ENCODE assay signal across 8 mouse cellular contexts in the genomic region with DNA sequence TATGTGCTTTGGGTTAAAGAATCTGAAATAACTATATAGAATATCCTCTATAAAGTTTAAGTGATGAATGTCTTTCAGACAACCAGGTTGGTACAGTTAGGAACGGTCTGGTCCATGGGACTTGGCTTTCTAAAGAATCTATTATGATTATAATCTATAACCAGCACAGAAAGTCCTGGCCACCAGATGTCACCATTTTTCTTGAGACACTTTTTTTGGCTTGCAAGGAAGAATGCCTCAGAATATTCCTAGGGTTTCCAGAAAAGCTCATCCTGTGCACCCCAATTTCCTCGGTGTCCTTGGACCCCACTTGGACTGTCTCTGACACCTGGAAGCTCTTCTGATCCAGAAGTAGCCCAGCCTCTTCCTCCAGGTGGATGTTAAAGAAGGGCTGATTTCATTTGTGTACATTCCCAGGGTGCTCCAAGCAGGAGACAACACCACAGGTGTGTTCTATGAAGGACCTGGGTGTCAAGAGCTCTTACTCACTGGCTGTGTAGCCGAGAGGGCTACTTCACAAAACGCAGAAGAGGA. TPM values are rescaled to one million over a fixed set of nuclear protein-coding genes. Genes with fewer than 3 reads are reported as not detected.
DNase-seq lines count a peak whose midpoint lies in the region; ATAC-seq and TF ChIP-seq lines count a peak whose summit lies in the region.

No protein-coding gene starts in this region.

- intact Hi-C loops in left cerebral cortex, postnatal 10 days (cut with DNase I), result loop anchor here (5.0 kb wide), 2 partner anchors 186 to 204 kb away; no protein-coding TSS in a partner anchor

- H3K4me3 ChIP-seq in stomach, postnatal 0 days (ENCODE audit: low read depth, low read length), result no peak overlapping the region

- DNase-seq in heart, adult 18-20 months, result peak; percentile 39 to 71
- no peak for DNase-seq in heart, adult 11 months
- DNase-seq in testis, postnatal 10 days (ENCODE audit: low spot score), result peak; percentile 51
- DNase-seq in testis, postnatal 14 days (ENCODE audit: low spot score), result no peak
- peak; percentile 45 for DNase-seq in cerebellum, adult 8-10 months
- peak; percentile 34 to 51 for DNase-seq in left cerebral cortex, postnatal 10 days (ENCODE audit: extremely low spot score in 1 of 2, low spot score in 2 of 2)
- peak; percentile 20 for DNase-seq in stomach, postnatal 0 days (ENCODE audit: low spot score)
- no peak for DNase-seq in neural tube, embryonic 10.5 days (ENCODE audit: extremely low spot score, low spot score)

- H3K4me1 ChIP-seq in stomach, postnatal 0 days (replicated peaks; ENCODE audit: control insufficient read depth, insufficient read depth), result peaks cover 3% of the 10 kb centered on the region; the same call in 1 of the 2 replicates

- TF ChIP-seq CTCF in stomach, postnatal 0 days (IDR thresholded peaks at IDR 0.05; ENCODE audit: low read depth), result peak; percentile 69

- TF ChIP-seq EP300 in stomach, postnatal 0 days (optimal IDR thresholded peaks at IDR 0.05), result no peak

- H3K4me2 ChIP-seq in stomach, postnatal 0 days (replicated peaks; ENCODE audit: low read depth), result no peak overlapping the region

- no peaks in the 10 kb centered on the region for H3K27me3 ChIP-seq in stomach, postnatal 0 days (ENCODE audit: control insufficient read depth, insufficient read depth, low read length)

- WGBS in stomach, postnatal 0 days, result 31% methylated on average over 4 of the region's 4 CpGs

- H3K9me3 ChIP-seq in stomach, postnatal 0 days (ENCODE audit: control insufficient read depth, low read length), result no peaks in the 10 kb centered on the region

- H3K9ac ChIP-seq in stomach, postnatal 0 days (ENCODE audit: low read length), result no peak overlapping the region

- H3K36me3 ChIP-seq in stomach, postnatal 0 days (ENCODE audit: control insufficient read depth, insufficient read depth, low read length), result no peaks in the 10 kb centered on the region

- no peak overlapping the region for H3K27ac ChIP-seq in stomach, postnatal 0 days (replicated peaks)

- ATAC-seq in stomach, postnatal 0 days (ENCODE audit: low FRiP score, low TSS enrichment), result no peak

RNA-seq across cellular contexts. Expression of a gene that starts 1.5 kb away (rescaled TPM):
- 10 to 100 TPM; 13.2 to 15.2 TPM for total RNA-seq in heart, adult 18-20 months (2021)
- total RNA-seq in left cerebral cortex, postnatal 10 days (2021), result 10 to 100 TPM; 76.8 to 77.1 TPM
- 2.0 and 2.2 TPM in 2 replicates for polyA plus RNA-seq in stomach, postnatal 0 days (2015; fragmentation: Nextera tagmentation; extraction: Ambion mirVana)

Comparison
In these comparisons a context has a peak if more than half of its experiments do, and no peak if none do; other contexts are left out.
1. DNase-seq: peak in heart, adult 18-20 months (2 of 2), testis, postnatal 10 days (single experiment), cerebellum, adult 8-10 months (single experiment), left cerebral cortex, postnatal 10 days (2 of 2) and stomach, postnatal 0 days (single experiment); none in heart, adult 11 months (single experiment), testis, postnatal 14 days (single experiment) and neural tube, embryonic 10.5 days (single experiment).
2. RNA of a gene that starts 1.5 kb away (total RNA-seq): 76.8 to 77.1 TPM in left cerebral cortex, postnatal 10 days; 13.2 to 15.2 TPM in heart, adult 18-20 months; every median in the first group is over 4 times any median in the second.